Mouse (Mus musculus) liver, embryonic 14.5 days (tissue): ENCODE measurements around the gene Elane. TPM values are rescaled to one million over a fixed set of nuclear protein-coding genes. Genes with fewer than 3 reads are reported as not detected.
"Not testable (repeated sequence)": the region's sequence is repeated elsewhere in the genome, so short reads cannot be mapped to it uniquely, and the experiment has no call there.

Source experiments
- ATAC-seq: fragments of 200-750 bp; cut with Nextera tagmentation; 2 replicates; pipeline ENCODE4 v1.8.0; 2017; ENCODE audit warnings: moderate number of reproducible peaks, mild to moderate bottlenecking, moderate library complexity; ENCODE audit not compliant: insufficient read depth
- DNase-seq, 3 experiments: peaks; one replicate each; pipeline ENCODE4 v3.0.0-alpha.2; 2012 to 2013; ENCODE audit warnings: low read depth in 3 of 3, low spot score in 3 of 3
- H3K27ac ChIP-seq: fragments of 300-500 bp; sonication (generic); 2 replicates; pipeline ENCODE4 v1.5.1; 2014; ENCODE audit warnings: moderate library complexity, mild to moderate bottlenecking, control low read depth, inconsistent platforms
- H3K27me3 ChIP-seq: fragments of 300-500 bp; sonication (generic); 2 replicates; pipeline ENCODE4 v1.6.1; 2014; ENCODE audit warnings: mild to moderate bottlenecking, low read length, moderate library complexity; ENCODE audit not compliant: control insufficient read depth, insufficient read depth
- H3K36me3 ChIP-seq: fragments of 300-500 bp; sonication (generic); replicated peaks from 2 replicates; pipeline ENCODE4 v1.6.1; 2014; ENCODE audit warnings: low read depth; ENCODE audit not compliant: control insufficient read depth, insufficient read depth
- H3K4me1 ChIP-seq, 2 experiments: fragments of 200-500 bp in 1 of 2; fragments of 300-500 bp in 1 of 2; sonication (generic) in 1 of 2; replicated peaks; 2 replicates each; pipeline ENCODE4 v1.6.1; 2012 to 2014; ENCODE audit warnings: antibody characterized with exemption in 1 of 2, inconsistent platforms in 1 of 2, low read length in 1 of 2; ENCODE audit not compliant: control insufficient read depth in 2 of 2, insufficient read depth in 2 of 2
- H3K4me2 ChIP-seq: fragments of 300-500 bp; sonication (generic); 2 replicates; pipeline ENCODE4 v1.6.1; 2014; ENCODE audit warnings: low read depth, mild to moderate bottlenecking, control low read depth, moderate library complexity
- H3K4me3 ChIP-seq, 2 experiments: fragments of 200-500 bp in 1 of 2; fragments of 300-500 bp in 1 of 2; sonication (generic) in 1 of 2; 2 replicates each; pipeline ENCODE4 v1.5.1; 2012 to 2014; ENCODE audit warnings: low read depth in 2 of 2, low read length in 2 of 2, mild to moderate bottlenecking in 2 of 2, control low read depth in 1 of 2, inconsistent platforms in 1 of 2, moderate library complexity in 1 of 2; ENCODE audit not compliant: insufficient read depth in 1 of 2
- H3K9ac ChIP-seq: fragments of 300-500 bp; sonication (generic); replicated peaks from 2 replicates; pipeline ENCODE4 v1.6.1; 2014; ENCODE audit warnings: mild to moderate bottlenecking, control low read depth, moderate library complexity
- H3K9me3 ChIP-seq: fragments of 300-500 bp; sonication (generic); 2 replicates; pipeline ENCODE4 v1.6.1; 2016; ENCODE audit warnings: low read length, mixed read lengths; ENCODE audit not compliant: control insufficient read depth
- CTCF ChIP-seq: IDR thresholded peaks from 2 replicates; pipeline ENCODE4 v1.5.1; 2016; ENCODE audit warnings: antibody characterized with exemption, low read depth, control low read depth
- EP300 ChIP-seq: IDR thresholded peaks from 2 replicates; pipeline ENCODE4 v1.6.1; 2016; ENCODE audit warnings: antibody characterized with exemption, low read depth
- WGBS: fragments of 180-500 bp; shearing (Covaris S2); extraction: QIAGEN DNeasy Blood & Tissue Kit; methylation state at CpG from one replicate; pipeline ENCODE4 v1.1.7; 2014; ENCODE audit not compliant: insufficient replicate concordance; 5-methylcytosine and 5-hydroxymethylcytosine counted together
- polyA plus RNA-seq, 2 experiments: library from polyadenylated mRNA; depleted of rRNA in 1 of 2; stranded (reverse) in 1 of 2; unstranded in 1 of 2; fragments of >200 nt; fragmentation: Nextera tagmentation in 1 of 2; extraction: Ambion mirVana in 1 of 2; gene quantifications; 2 replicates each; pipeline versions ENCODE4 v1.2.1 to v1.2.3; 2012 to 2014

The Elane gene
- polyA plus RNA-seq, 2 experiments: 52.2 to 151 TPM

DNA sequence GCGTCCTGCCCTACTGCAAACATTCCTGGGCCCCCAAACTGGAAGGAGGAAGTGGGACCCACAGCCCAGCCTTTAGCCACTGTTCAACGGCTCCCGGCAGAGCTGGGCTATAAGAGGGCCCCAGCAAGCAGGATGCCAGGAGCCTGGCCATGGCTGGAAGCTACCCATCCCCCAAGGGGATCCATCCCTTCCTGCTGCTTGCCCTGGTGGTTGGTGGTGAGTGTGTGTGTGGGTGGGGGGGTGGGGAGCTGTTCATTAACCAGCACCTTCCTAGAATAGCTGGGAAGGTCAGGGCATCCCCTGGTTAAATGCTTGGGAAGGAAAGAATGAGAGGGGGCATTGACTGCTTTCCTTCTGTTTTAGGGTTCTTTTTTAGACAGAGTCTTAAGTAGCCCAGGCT is 6.5 kb upstream of the Elane start:
- Histone ChIP-seq H3K4me2 (peak overlapping the region; percentile 0; the same call in 1 of the 2 replicates), H3K4me1 (peaks cover 6 to 23% of the 10 kb centered on the region in 2 experiments), H3K4me3 (no peak overlapping the region), H3K36me3 (no peaks in the 10 kb centered on the region), H3K27me3 (peaks cover under 1% of the 10 kb centered on the region), H3K9ac (no peak overlapping the region), H3K27ac (no peak overlapping the region), H3K9me3 (no peaks in the 10 kb centered on the region)
- DNase-seq: no peak
- no peak for ATAC-seq
- no peak for TF ChIP-seq EP300
- TF ChIP-seq CTCF: no peak
- WGBS: 18% methylated on average over 3 of the region's 3 CpGs

- no peaks in the 10 kb centered on the region for H3K9me3 ChIP-seq
- DNase-seq (no peak), ATAC-seq (peak; percentile 24; the same call in 1 of the 2 replicates)
- whole genome bisulfite sequencing: 8% methylated on average over 9 of the region's 9 CpGs
- peak overlapping the region; percentile 7 to 28; a peak in 3 of 4 replicates for H3K4me3 ChIP-seq
- no peak for TF ChIP-seq CTCF
- no peak for TF ChIP-seq EP300
- no peaks in the 10 kb centered on the region for H3K36me3 ChIP-seq
- no peak overlapping the region for H3K27ac ChIP-seq
- no peaks in the 10 kb centered on the region; the same call in 1 of the 2 replicates for H3K27me3 ChIP-seq
- H3K9ac ChIP-seq: no peak overlapping the region
- H3K4me2 ChIP-seq: peak overlapping the region; percentile 56
- peaks cover 6 to 23% of the 10 kb centered on the region in 2 experiments for H3K4me1 ChIP-seq
Observed at GRCm38 (mm10) chr10:79880721-79881120, 5.3 kb upstream of the Elane start.

GRCm38 (mm10) chr10:79881981-79882380 is 4.1 kb upstream of the Elane start:
- DNase-seq: no peak
- H3K36me3 ChIP-seq: no peaks in the 10 kb centered on the region
- peak; percentile 34; the same call in 1 of the 2 replicates for ATAC-seq
- WGBS: 1% methylated on average over 22 of the region's 22 CpGs
- no peak overlapping the region for H3K27ac ChIP-seq
- H3K4me3 ChIP-seq: peak overlapping the region in 1 of 2 experiments; percentile 21; a peak in 1 of 4 replicates
- TF ChIP-seq CTCF: no peak
- TF ChIP-seq EP300: no peak
- no peak overlapping the region; the same call in 1 of the 2 replicates for H3K9ac ChIP-seq
- no peaks in the 10 kb centered on the region for H3K9me3 ChIP-seq
- peaks cover 6 to 23% of the 10 kb centered on the region in 2 experiments for H3K4me1 ChIP-seq
- peak overlapping the region; percentile 56 for H3K4me2 ChIP-seq
- no peaks in the 10 kb centered on the region; the same call in 1 of the 2 replicates for H3K27me3 ChIP-seq

- Histone ChIP-seq H3K9ac (no peak overlapping the region), H3K4me2 (0 out of 2 replicates have a peak overlapping the region, but pooled peaks have one; percentile 5), H3K9me3 (no peaks in the 10 kb centered on the region), H3K36me3 (no peaks in the 10 kb centered on the region), H3K27me3 (no peaks in the 10 kb centered on the region; the same call in 1 of the 2 replicates), H3K4me1 (peaks cover 6 to 16% of the 10 kb centered on the region in 2 experiments), H3K27ac (no peak overlapping the region), H3K4me3 (no peak overlapping the region)
- ATAC-seq (no peak), DNase-seq (peak; percentile 53 to 66 (median 59))
- 17% methylated on average over 22 of the region's 22 CpGs for WGBS
- TF ChIP-seq CTCF (peak; percentile 89), EP300 (no peak)
Observed at GRCm38 (mm10) chr10:79883297-79884084, 2.6 kb upstream of the Elane start.

- Histone ChIP-seq H3K27me3 (no peaks in the 10 kb centered on the region; the same call in 1 of the 2 replicates), H3K4me1 (peaks cover 6 to 16% of the 10 kb centered on the region in 2 experiments), H3K27ac (no peak overlapping the region), H3K9ac (no peak overlapping the region), H3K4me2 (no peak overlapping the region), H3K9me3 (no peaks in the 10 kb centered on the region), H3K36me3 (no peaks in the 10 kb centered on the region), H3K4me3 (no peak overlapping the region)
- WGBS: 31% methylated on average over 4 of the region's 4 CpGs
- DNase-seq (no peak), ATAC-seq (no peak)
- TF ChIP-seq CTCF (no peak), EP300 (no peak)
Observed at GRCm38 (mm10) chr10:79884446-79884845, 1.6 kb upstream of the Elane start.

GRCm38 (mm10) chr10:79884938-79885337 is 1.1 kb upstream of the Elane start:
- not testable (repeated sequence) for H3K27me3 ChIP-seq, H3K36me3 ChIP-seq, H3K4me3 ChIP-seq, H3K9ac ChIP-seq, H3K9me3 ChIP-seq, DNase-seq, H3K4me2 ChIP-seq, ATAC-seq, H3K27ac ChIP-seq
- 16% methylated on average over 2 of the region's 3 CpGs for WGBS
- peaks cover 6 to 16% of the 10 kb centered on the region in 2 experiments for H3K4me1 ChIP-seq
